Mouse (Mus musculus): ENCODE measurements at regions not wholly inside any gene's neighbourhood (a gene's known extent, or its start where the extent isn't known, plus 50 kb on each side); places are given as distances from the start of the nearest gene placed in this dataset.

DNA sequence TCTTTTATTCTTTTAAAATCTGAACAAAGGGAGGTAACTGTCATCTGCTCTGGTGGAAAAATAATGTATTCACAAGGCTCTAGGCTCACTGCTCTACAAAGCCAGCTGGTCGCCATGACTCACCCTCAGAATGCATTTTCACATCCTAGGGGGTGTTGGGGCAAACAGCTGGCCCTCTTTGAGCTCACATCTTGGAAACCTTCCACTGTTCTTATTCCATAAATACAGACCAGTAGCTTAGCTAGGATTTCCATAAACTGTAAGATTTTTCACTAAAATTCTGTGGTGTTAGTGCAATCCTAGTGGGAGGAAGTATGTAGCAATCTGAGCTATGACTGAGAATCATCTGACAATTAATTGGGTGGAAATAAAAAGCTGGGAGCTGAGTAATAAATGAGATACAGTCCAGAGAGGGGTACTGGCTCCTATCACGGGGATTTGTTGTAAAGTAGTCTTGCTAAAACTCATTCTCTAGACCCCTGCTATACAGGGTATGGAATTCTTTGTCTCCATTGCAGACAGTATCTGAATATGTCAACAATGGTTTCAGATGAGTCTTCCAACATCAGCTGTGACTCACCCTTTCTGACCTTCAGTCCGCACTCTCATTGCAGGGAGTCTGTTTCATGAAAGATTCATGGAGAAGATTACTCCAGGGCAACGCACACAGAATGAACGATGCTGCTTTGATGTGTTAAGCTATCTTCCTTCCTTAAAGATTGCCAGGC, 67.2 kb upstream of the Vav3 start:
- no peaks in the 10 kb centered on the region for H3K27me3 ChIP-seq (ENCODE audit: insufficient read depth, low read length)
- H3K9ac ChIP-seq (replicated peaks; ENCODE audit: low read length, poor library complexity, severe bottlenecking) = no peak overlapping the region
- H3K36me3 ChIP-seq (ENCODE audit: insufficient read depth, low read length) = no peaks in the 10 kb centered on the region
- H3K4me3 ChIP-seq (ENCODE audit: low read depth, low read length) = no peak overlapping the region
- no peaks in the 10 kb centered on the region for H3K4me1 ChIP-seq (ENCODE audit: insufficient read depth, low read length)
- 0 out of 2 replicates have a peak, but pooled peaks have one; percentile 23 for ATAC-seq (ENCODE audit: low FRiP score)
- H3K9me3 ChIP-seq (ENCODE audit: low read length) = no peaks in the 10 kb centered on the region
- H3K4me2 ChIP-seq (ENCODE audit: low read depth, low read length, poor library complexity, severe bottlenecking) = no peak overlapping the region
- no peak for DNase-seq (ENCODE audit: low spot score)
- TF ChIP-seq CTCF (IDR thresholded peaks at IDR 0.05) = peak; percentile 27; the same call in 1 of the 2 replicates
- H3K27ac ChIP-seq (ENCODE audit: low read depth, low read length) = peak overlapping the region; percentile 34; the same call in 1 of the 2 replicates
- WGBS = 17% methylated on average over 5 of the region's 5 CpGs

DNA sequence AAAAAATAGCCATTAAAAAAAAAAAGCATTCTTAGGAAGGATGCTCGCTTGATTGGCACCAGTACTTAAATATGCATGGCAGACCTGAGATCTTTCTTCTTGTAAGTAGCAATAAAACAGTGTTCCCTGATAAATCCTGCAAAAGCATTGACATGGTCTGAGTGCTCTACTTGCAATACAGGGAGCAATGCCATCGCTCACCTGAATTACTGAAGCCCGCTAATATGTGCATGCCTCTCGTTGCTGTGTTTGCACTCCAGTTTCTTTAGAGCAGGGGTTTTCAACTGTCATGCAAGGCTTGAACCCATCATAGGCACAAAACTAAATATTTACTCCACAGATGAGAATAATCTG, 66.7 kb upstream of the Vav3 start:
- TF ChIP-seq CTCF (IDR thresholded peaks at IDR 0.05) = no peak
- DNase-seq (ENCODE audit: low spot score) (peak; percentile 5), ATAC-seq (ENCODE audit: low FRiP score) (0 out of 2 replicates have a peak, but pooled peaks have one; percentile 23)
- Histone ChIP-seq H3K9me3 (ENCODE audit: low read length) (no peaks in the 10 kb centered on the region), H3K27ac (ENCODE audit: low read depth, low read length) (no peak overlapping the region), H3K27me3 (ENCODE audit: insufficient read depth, low read length) (no peaks in the 10 kb centered on the region), H3K9ac (replicated peaks; ENCODE audit: low read length, poor library complexity, severe bottlenecking) (no peak overlapping the region), H3K4me1 (ENCODE audit: insufficient read depth, low read length) (no peaks in the 10 kb centered on the region), H3K4me3 (ENCODE audit: low read depth, low read length) (no peak overlapping the region), H3K36me3 (ENCODE audit: insufficient read depth, low read length) (no peaks in the 10 kb centered on the region), H3K4me2 (ENCODE audit: low read depth, low read length, poor library complexity, severe bottlenecking) (no peak overlapping the region)
- 43% methylated on average over 4 of the region's 4 CpGs for WGBS

DNA sequence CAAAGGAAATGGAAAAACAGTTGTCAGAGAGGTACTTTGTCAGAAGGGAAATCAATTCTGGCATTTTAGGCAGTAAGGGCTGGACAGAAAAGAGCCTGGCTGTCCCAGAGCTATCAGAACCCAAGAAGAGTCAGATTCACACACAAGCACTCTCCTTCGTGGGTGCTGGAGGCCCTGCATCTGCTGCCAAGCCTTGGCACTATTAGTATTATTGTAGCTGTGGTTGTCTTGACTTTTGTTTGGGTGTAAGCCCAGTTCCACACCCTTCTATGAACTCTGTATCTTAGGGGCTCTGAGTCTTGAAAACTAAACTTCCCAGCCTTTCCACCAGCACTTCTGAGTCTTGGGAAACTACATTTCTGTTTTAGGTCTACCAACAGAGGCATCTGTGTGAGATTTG, 61.4 kb upstream of the Vav3 start:
- H3K9ac ChIP-seq (replicated peaks; ENCODE audit: low read length, poor library complexity, severe bottlenecking) = no peak overlapping the region
- no peak overlapping the region for H3K4me3 ChIP-seq (ENCODE audit: low read depth, low read length)
- H3K4me2 ChIP-seq (ENCODE audit: low read depth, low read length, poor library complexity, severe bottlenecking) = no peak overlapping the region
- no peaks in the 10 kb centered on the region for H3K4me1 ChIP-seq (ENCODE audit: insufficient read depth, low read length)
- no peaks in the 10 kb centered on the region for H3K27me3 ChIP-seq (ENCODE audit: insufficient read depth, low read length)
- H3K9me3 ChIP-seq (ENCODE audit: low read length) = no peaks in the 10 kb centered on the region
- TF ChIP-seq CTCF (IDR thresholded peaks at IDR 0.05) = no peak
- no peak overlapping the region for H3K27ac ChIP-seq (ENCODE audit: low read depth, low read length)
- no peaks in the 10 kb centered on the region for H3K36me3 ChIP-seq (ENCODE audit: insufficient read depth, low read length)
- DNase-seq (ENCODE audit: low spot score) (no peak), ATAC-seq (ENCODE audit: low FRiP score) (no peak)
- 54% methylated on average over 1 of the region's 1 CpGs for WGBS

DNA sequence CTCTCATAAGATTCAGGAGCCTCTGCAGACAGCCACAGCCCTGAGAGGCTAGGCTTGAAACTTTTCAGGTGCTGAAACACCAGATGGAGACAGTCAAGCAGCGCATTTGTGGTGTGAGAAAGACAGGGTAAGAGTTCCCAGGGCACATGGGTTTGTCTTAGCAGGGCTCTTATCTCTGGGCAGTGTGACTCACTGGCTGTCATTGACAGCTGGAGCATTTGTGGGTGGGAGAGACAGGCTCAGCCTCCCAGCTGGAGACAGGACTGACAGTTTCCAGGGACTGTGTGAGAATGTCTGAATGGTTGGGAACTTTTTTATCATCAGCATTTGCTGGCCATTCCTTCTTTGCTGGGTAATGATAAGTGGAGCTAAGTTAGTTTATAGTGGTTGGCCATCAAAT, 53.9 kb upstream of the Vav3 start:
- TF ChIP-seq CTCF (IDR thresholded peaks at IDR 0.05) = no peak
- no peaks in the 10 kb centered on the region for H3K27me3 ChIP-seq (ENCODE audit: insufficient read depth, low read length)
- H3K4me1 ChIP-seq (ENCODE audit: insufficient read depth, low read length) = no peaks in the 10 kb centered on the region
- DNase-seq (ENCODE audit: low spot score) = no peak
- no peaks in the 10 kb centered on the region for H3K36me3 ChIP-seq (ENCODE audit: insufficient read depth, low read length)
- ATAC-seq (ENCODE audit: low FRiP score) = no peak
- H3K4me2 ChIP-seq (ENCODE audit: low read depth, low read length, poor library complexity, severe bottlenecking) = no peak overlapping the region
- H3K9ac ChIP-seq (replicated peaks; ENCODE audit: low read length, poor library complexity, severe bottlenecking) = no peak overlapping the region
- H3K27ac ChIP-seq (ENCODE audit: low read depth, low read length) = no peak overlapping the region
- no peak overlapping the region for H3K4me3 ChIP-seq (ENCODE audit: low read depth, low read length)
- peaks cover 4% of the 10 kb centered on the region; the same call in 1 of the 2 replicates for H3K9me3 ChIP-seq (ENCODE audit: low read length)
- 89% methylated on average over 1 of the region's 1 CpGs for WGBS

All from midbrain, postnatal 0 days (tissue).